Mouse (Mus musculus): ENCODE results near the gene Fdxacb1.

DNA sequence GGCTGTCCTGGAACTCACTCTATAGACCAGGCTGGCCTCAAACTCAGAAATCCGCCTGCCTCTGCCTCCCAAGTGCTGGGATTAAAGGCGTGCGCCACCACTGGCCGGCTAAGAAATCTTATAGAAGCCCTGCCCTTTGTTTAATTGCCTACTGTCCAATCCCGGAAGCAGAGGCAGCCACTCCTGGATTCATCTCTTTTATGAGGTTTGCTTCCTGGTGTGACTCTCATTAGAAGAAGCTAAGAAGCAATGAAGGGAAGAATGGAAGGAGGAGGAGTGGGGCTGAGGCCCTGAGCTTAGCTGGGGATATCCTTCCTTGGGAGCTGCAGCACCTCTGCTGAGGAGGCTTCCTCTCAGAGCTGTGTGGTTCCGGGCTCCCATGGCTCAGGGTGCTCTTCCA lies 53.6 kb downstream of the Fdxacb1 start:
- TF ChIP-seq EP300 (IDR thresholded peaks at IDR 0.05; ENCODE audit: low read depth) = no peak
- no peak for TF ChIP-seq CTCF (IDR thresholded peaks at IDR 0.05; ENCODE audit: low read depth)
